Mouse (Mus musculus): ENCODE data around the gene Sfxn5. TPM values are rescaled to one million over a fixed set of nuclear protein-coding genes. Genes with fewer than 3 reads are reported as not detected.

Gene Sfxn5
- total RNA-seq, 2 experiments from 2014 or later, result 5.9 to 7.3 TPM

GRCm38 (mm10) chr6:85231469-85231868 lies 101.8 kb downstream of the Sfxn5 start:
- TF ChIP-seq CTCF (IDR thresholded peaks at IDR 0.05), result no peak
- no peak for DNase-seq
- Histone ChIP-seq H3K27ac (no peak overlapping the region), H3K4me3 (no peak overlapping the region)
- intact Hi-C loops (cut with DNase I), result no loop called here

DNA sequence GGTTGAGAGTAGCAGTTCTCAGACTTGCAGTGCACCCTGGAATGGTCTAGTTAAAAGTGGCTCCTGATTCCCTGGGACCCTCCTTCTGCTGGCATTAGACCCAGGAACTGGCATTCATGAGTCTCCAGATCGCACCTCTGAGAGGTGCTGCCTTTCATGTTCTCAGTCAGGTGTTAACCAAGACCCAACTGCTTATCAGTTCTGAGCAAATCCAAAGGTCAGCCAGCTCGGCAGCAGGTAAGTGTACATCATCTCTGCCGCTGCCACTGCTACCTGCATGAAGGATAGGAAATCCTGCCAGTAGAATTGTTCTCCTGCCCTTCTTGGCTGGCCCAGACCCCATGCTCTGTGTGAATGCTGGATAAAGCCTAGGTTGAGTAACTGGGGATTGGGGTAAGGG lies 102.5 kb downstream of the Sfxn5 start:
- Histone ChIP-seq H3K27ac (no peak overlapping the region), H3K4me3 (no peak overlapping the region)
- intact Hi-C loops (cut with DNase I), result no loop called here
- DNase-seq, result no peak
- TF ChIP-seq CTCF (IDR thresholded peaks at IDR 0.05), result no peak

DNA sequence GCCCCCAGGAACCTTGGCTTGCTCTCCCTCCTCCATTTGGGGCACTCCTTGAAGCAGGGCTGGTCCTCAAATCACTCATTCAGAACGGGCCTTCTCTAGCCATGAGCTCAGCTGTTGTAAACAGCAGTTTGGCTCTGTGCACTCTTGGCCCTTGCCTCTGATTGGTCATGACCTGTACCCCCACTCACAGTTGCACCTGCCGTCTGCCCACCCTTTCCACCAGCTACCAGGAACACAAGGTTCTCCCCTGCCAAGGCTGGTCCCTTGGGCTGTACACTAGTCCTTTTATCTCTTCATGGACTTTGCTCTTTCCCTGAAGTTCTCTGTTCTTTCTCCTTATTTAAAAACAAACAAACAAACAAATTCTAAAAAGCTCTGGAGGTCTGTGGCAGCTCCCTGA lies 105.7 kb downstream of the Sfxn5 start:
- intact Hi-C loops (cut with DNase I), result no loop called here
- Histone ChIP-seq H3K27ac (no peak overlapping the region), H3K4me3 (no peak overlapping the region)
- no peak for TF ChIP-seq CTCF (IDR thresholded peaks at IDR 0.05)
- no peak for DNase-seq

GRCm38 (mm10) chr6:85226570-85226969 lies 106.7 kb downstream of the Sfxn5 start:
- TF ChIP-seq CTCF (IDR thresholded peaks at IDR 0.05), result no peak
- intact Hi-C loops (cut with DNase I), result no loop called here
- DNase-seq, result no peak
- H3K27ac ChIP-seq, result no peak overlapping the region
- H3K4me3 ChIP-seq, result no peak overlapping the region

DNA sequence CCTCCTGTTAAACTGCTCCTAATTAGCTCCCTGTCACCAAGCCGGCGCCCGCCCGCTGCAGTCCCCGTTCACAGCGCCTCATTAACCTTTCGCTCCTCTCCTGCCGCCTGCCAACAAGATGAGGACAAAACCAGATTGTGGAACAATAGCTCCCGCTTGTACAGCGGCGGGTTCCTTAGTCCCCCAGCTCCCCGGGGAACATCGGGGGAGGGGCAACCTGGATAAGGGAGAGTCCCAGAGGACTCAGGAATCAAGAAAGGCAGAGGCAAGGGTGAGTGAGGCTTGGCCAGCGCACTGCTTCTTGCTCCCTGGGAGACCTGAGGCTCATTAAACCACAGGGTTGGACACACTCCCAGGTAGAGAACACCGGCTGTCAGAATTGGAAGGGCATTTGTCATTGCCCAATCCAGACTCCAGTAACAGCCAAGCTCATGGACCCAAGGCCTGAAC lies 108.8 kb downstream of the Sfxn5 start:
- no peak overlapping the region for H3K4me3 ChIP-seq
- intact Hi-C loops (cut with DNase I), result no loop called here
- no peak for TF ChIP-seq CTCF (IDR thresholded peaks at IDR 0.05)
- peak; percentile 56 for DNase-seq
- no peak overlapping the region for H3K27ac ChIP-seq

DNA sequence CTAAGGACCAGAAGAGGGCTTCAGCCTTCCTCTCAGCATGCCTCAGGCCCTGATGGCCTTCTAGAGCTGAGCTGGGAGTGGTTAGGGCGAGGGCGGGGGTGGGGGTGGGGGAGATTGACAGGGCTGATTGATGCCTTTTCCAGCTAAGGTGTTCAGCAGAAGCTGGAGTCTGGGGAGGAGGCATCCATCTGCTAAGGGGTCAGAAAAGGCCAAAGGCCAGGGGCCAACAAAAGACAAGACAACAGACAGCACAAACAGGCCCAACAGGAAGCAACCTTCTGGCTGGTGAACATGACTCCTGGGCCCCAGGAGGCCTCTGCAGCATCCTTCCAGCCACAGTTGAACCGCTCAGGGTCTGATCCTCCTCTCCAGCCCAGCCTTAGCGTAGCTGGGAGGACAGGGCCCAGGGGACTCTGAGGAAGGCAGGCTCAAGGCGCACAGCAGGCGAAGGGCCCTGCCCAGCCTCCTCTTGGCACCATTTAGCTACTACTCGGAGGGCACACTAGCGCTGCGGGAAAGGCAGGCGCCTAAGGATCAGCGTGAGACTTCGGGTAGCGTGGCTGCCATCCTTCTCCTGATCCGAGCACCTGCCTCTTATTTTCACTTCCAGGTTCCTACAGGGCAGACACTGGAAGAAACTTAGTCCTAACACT lies 109.6 kb downstream of the Sfxn5 start:
- Histone ChIP-seq H3K27ac (no peak overlapping the region), H3K4me3 (no peak overlapping the region)
- no peak for TF ChIP-seq CTCF (IDR thresholded peaks at IDR 0.05)
- DNase-seq, result no peak
- intact Hi-C loops (cut with DNase I), result no loop called here

DNA sequence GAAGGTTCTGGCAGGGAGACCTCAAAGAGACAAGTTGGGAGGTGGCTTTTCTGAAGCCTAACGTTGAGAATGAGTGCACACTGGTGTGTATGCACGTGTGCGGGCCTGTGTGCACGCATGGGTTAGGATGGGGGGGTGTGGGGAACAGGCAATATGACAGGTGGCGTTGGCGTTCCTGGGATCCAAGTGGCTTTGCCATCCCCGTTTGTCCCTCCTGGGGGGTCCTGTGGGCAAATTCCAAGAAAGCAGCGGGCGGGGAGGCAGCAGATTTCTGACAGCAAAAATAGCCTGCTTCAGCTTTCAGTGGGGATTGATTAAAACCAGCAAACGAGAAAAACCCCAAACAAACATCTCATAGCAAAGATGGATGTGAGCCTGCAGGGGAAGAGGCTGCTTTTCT lies 110.7 kb downstream of the Sfxn5 start:
- TF ChIP-seq CTCF (IDR thresholded peaks at IDR 0.05), result no peak
- DNase-seq, result no peak
- intact Hi-C loops (cut with DNase I), result no loop called here
- H3K4me3 ChIP-seq, result no peak overlapping the region
- H3K27ac ChIP-seq, result no peak overlapping the region

- DNase-seq, result no peak
Observed at GRCm38 (mm10) chr6:85220917-85221316, 112.3 kb downstream of the Sfxn5 start.

DNA sequence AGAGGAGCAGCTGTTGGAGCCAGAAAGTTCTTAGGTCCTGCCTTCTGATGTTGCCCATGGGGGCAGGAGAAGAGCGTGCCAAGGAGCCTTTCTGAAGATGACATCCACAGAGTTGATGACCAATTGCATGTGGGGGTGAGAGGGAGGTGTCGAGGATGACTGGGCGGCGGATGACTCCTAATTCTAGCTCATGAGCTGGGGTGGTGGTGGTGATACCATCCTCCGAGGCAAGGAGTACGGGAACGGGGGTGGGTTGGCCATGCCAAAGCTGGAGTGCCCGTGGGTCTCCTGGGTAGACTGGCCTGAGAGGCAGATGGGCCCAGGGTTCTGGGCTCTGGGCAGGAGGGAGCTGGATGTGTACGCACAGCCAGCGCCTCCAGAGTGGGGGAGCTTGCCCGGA lies 113.5 kb downstream of the Sfxn5 start:
- Histone ChIP-seq H3K27ac (no peak overlapping the region), H3K4me3 (no peak overlapping the region)
- DNase-seq, result no peak
- intact Hi-C loops (cut with DNase I), result no loop called here
- no peak for TF ChIP-seq CTCF (IDR thresholded peaks at IDR 0.05)

More at GRCm38 (mm10) chr6:85220917-85221316, 112.3 kb downstream of the Sfxn5 start:
- intact Hi-C loops (cut with DNase I), result no loop called here
- TF ChIP-seq CTCF (IDR thresholded peaks at IDR 0.05), result no peak
- Histone ChIP-seq H3K27ac (no peak overlapping the region), H3K4me3 (no peak overlapping the region)

DNA sequence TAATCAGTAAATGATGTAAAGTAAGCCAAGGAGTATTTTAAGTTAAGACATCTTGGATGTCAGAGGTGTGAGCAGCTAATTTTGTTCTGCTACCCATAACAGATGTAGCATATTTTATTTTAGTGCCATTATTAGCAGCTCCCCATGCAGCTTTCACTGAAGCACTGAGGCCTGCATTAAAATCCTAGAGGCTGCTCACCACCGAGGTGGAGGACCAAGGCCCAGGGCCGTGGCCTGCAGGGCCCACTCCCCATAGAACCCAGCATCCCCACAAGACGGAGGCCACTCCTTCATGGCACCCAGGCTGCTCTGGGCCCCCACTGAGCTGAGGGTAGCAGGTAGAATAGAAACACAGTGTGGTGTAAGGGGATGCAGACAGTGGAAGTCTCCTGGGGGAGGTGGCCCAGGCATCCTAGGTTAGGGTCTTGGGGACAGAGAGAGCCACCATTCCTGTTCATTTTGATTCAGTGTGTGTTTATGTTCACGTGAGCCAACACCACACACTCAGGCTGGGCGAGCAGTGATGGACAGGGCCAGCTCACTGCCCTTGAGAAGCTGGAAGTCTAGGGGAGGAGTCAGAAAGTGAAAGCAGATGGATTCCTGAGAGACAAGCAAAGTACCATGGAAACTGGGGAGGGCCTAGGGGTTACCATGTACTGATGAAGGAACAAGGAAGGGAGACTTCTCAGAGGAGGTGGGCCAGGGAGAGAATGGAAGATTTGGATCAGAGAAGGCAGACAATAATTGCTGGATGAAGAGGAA lies 114.4 kb downstream of the Sfxn5 start:
- DNase-seq, result no peak
- no peak for TF ChIP-seq CTCF (IDR thresholded peaks at IDR 0.05)
- no peak overlapping the region for H3K4me3 ChIP-seq
- no peak overlapping the region for H3K27ac ChIP-seq
- intact Hi-C loops (cut with DNase I), result no loop called here

- intact Hi-C loops (cut with DNase I), result no loop called here
- no peak for TF ChIP-seq CTCF (IDR thresholded peaks at IDR 0.05)
- DNase-seq, result no peak
- Histone ChIP-seq H3K27ac (no peak overlapping the region), H3K4me3 (no peak overlapping the region)
Observed at GRCm38 (mm10) chr6:85218251-85218650, 115.0 kb downstream of the Sfxn5 start.

DNA sequence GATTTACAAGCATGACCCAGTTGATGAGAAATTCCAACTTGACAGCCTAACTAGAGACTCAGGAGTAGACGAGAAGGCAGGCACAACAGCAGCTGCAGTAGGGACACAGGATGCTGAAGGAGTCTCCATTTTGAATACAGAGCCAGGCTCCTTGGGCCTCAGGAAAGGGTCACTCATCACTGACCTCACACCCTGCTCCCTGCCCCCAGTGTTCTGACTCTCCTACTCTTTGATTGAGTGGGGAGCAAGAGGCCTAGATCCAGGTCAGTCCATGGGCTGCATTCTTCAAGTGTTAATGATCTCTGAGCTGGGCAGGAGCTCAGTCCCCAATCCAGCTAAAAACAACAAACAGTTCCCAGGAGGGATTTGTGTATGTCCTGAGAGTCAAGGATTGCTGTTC lies 122.5 kb downstream of the Sfxn5 start:
- DNase-seq, result no peak
- TF ChIP-seq CTCF (IDR thresholded peaks at IDR 0.05), result no peak
- no peak overlapping the region for H3K27ac ChIP-seq
- no peak overlapping the region for H3K4me3 ChIP-seq
- intact Hi-C loops (cut with DNase I), result no loop called here

- intact Hi-C loops (cut with DNase I), result no loop called here
- no peak for TF ChIP-seq CTCF (IDR thresholded peaks at IDR 0.05)
- no peak for DNase-seq
- Histone ChIP-seq H3K4me3 (no peak overlapping the region), H3K27ac (no peak overlapping the region)
Observed at GRCm38 (mm10) chr6:85209226-85209967, 123.8 kb downstream of the Sfxn5 start.

All from gastrocnemius, adult 2 months (tissue).